Mouse (Mus musculus) spleen, adult 2 months (tissue): Measurements from ENCODE around the gene Yipf2.
A peak's percentile ranks its signal among the peaks of the same experiment; 100 is the strongest.

Experiments
- CTCF ChIP-seq: fragments of 200-500 bp; IDR thresholded peaks from 2 replicates; pipeline ENCODE4 v1.5.1; 2011; ENCODE audit warnings: mild to moderate bottlenecking, inconsistent platforms; ENCODE audit not compliant: insufficient read depth, insufficient read length, insufficient replicate concordance; ENCODE audit errors: extremely low read depth
- POLR2A ChIP-seq: fragments of 200-500 bp; IDR thresholded peaks from 2 replicates; pipeline ENCODE4 v1.6.1; 2011; ENCODE audit warnings: low read depth, low read length, inconsistent platforms

- no peak for TF ChIP-seq CTCF
- peak; percentile 51 for TF ChIP-seq POLR2A
Observed at GRCm38 (mm10) chr9:21616232-21616781, 23.7 kb upstream of the Yipf2 start.
